Mouse (Mus musculus): Measurements from ENCODE around the gene Trcg1. TPM values are rescaled to one million over a fixed set of nuclear protein-coding genes. Genes with fewer than 3 reads are reported as not detected.
"Not testable (repeated sequence)": the region's sequence is repeated elsewhere in the genome, so short reads cannot be mapped to it uniquely, and the experiment has no call there.

The Trcg1 gene
- polyA plus RNA-seq, 1 experiment from 2014 or later = not detected

DNA sequence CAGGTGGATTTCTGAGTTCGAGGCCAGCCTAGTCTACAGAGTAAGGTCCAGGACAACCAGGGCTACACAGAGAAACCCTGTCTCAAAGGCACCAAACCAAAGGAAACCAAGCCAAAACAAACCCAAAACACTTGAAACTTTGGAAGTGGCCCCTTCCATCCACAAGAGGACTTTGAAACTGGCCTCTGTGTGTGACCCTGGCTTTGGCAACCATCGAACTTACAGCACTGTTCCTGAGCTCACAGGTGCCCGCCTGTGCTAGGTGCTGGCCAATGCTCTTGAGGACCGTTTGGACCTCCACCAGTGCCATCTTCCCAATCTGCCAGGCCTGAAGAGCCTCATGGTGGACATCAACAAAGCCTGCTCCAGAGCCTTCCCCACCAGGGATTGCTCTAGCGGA, 17.6 kb upstream of the Trcg1 start:
- no peaks in the 10 kb centered on the region for H3K9me3 ChIP-seq (ENCODE audit: control insufficient read depth, low read length)
- no peak overlapping the region for H3K27ac ChIP-seq (ENCODE audit: low read length)
- no peak for ATAC-seq
- H3K4me1 ChIP-seq (replicated peaks; ENCODE audit: control insufficient read depth, insufficient read depth, low read length) = no peaks in the 10 kb centered on the region
- H3K4me3 ChIP-seq (replicated peaks; ENCODE audit: low read length) = no peak overlapping the region
- H3K4me2 ChIP-seq (ENCODE audit: low read length) = no peak overlapping the region
- H3K27me3 ChIP-seq (replicated peaks; ENCODE audit: control insufficient read depth, insufficient read depth, low read length) = no peaks in the 10 kb centered on the region
- H3K36me3 ChIP-seq (ENCODE audit: control insufficient read depth, insufficient read depth) = no peaks in the 10 kb centered on the region
- H3K9ac ChIP-seq (replicated peaks; ENCODE audit: low read depth, low read length) = no peak overlapping the region
- 87% methylated on average over 5 of the region's 5 CpGs for WGBS

DNA sequence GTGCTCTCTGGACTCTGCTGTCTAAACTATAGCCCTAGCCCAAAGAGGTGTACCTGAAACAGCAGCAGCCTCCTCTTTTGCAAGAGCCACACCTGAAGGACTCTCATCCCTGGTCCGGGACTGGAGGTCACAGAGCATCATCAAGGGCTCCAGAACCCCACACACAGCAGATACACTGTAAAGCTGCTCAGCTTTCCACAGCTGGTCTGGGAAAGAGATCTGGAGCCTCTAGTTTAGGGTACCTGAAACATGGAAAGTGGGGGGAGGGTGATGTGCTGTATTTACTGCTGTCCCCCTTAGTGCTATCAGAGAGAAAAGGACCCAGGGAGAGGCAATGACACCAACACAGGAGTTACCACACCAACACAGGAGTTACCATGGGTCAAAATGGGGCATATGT, 16.8 kb upstream of the Trcg1 start:
- WGBS = 90% methylated on average over 1 of the region's 1 CpGs
- H3K4me3 ChIP-seq (replicated peaks; ENCODE audit: low read length) = no peak overlapping the region
- H3K9me3 ChIP-seq (ENCODE audit: control insufficient read depth, low read length) = no peaks in the 10 kb centered on the region
- no peaks in the 10 kb centered on the region for H3K36me3 ChIP-seq (ENCODE audit: control insufficient read depth, insufficient read depth)
- H3K4me1 ChIP-seq (replicated peaks; ENCODE audit: control insufficient read depth, insufficient read depth, low read length) = no peaks in the 10 kb centered on the region
- H3K9ac ChIP-seq (replicated peaks; ENCODE audit: low read depth, low read length) = no peak overlapping the region
- H3K4me2 ChIP-seq (ENCODE audit: low read length) = no peak overlapping the region
- H3K27me3 ChIP-seq (replicated peaks; ENCODE audit: control insufficient read depth, insufficient read depth, low read length) = no peaks in the 10 kb centered on the region
- no peak for ATAC-seq
- no peak overlapping the region for H3K27ac ChIP-seq (ENCODE audit: low read length)

DNA sequence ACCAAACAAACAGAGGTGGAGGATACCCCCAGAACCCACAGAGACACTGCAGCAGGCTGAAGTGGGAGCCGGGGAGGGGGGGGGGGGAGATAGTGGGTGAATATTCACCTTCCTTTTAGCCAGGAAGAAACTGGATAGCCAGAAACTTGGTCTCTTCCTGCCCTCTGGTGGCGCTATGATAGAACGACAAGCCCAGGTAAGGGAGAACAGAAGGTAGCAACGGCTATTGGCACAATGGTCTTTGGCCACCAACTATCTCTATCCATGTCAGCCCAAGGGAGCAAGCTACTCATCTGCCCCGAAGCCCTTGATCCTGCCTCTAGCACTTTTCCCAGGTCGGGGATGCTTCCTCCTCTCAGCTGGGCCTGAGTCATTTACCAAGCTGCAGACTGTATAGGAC, 16.0 kb upstream of the Trcg1 start:
- no peak overlapping the region for H3K4me3 ChIP-seq (replicated peaks; ENCODE audit: low read length)
- no peak for ATAC-seq
- no peaks in the 10 kb centered on the region for H3K4me1 ChIP-seq (replicated peaks; ENCODE audit: control insufficient read depth, insufficient read depth, low read length)
- 15% methylated on average over 6 of the region's 6 CpGs for WGBS
- H3K27me3 ChIP-seq (replicated peaks; ENCODE audit: control insufficient read depth, insufficient read depth, low read length) = no peaks in the 10 kb centered on the region
- H3K9me3 ChIP-seq (ENCODE audit: control insufficient read depth, low read length) = no peaks in the 10 kb centered on the region
- no peak overlapping the region for H3K4me2 ChIP-seq (ENCODE audit: low read length)
- H3K36me3 ChIP-seq (ENCODE audit: control insufficient read depth, insufficient read depth) = no peaks in the 10 kb centered on the region
- H3K9ac ChIP-seq (replicated peaks; ENCODE audit: low read depth, low read length) = no peak overlapping the region
- H3K27ac ChIP-seq (ENCODE audit: low read length) = no peak overlapping the region

DNA sequence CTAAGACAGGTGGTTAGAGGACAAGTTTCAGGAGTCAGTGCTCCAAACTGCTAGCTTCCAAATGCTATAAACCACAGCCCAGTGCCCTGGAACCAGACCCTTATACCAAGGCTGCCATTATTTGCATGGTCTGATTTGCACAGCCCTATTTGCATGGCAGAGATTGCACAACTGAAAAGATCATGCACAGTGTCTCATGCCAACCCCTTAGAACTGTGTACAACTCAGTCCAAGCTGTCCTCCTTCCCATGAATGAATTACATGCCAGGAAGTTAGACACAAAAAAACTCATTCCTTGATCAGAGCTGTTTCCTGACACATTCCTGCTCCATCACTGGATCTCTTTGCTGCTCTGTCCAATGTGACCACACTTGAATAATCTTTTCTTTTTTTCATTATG, 13.0 kb upstream of the Trcg1 start:
- no peaks in the 10 kb centered on the region for H3K4me1 ChIP-seq (replicated peaks; ENCODE audit: control insufficient read depth, insufficient read depth, low read length)
- no peaks in the 10 kb centered on the region for H3K27me3 ChIP-seq (replicated peaks; ENCODE audit: control insufficient read depth, insufficient read depth, low read length)
- no peak overlapping the region for H3K4me3 ChIP-seq (replicated peaks; ENCODE audit: low read length)
- no peak overlapping the region for H3K9ac ChIP-seq (replicated peaks; ENCODE audit: low read depth, low read length)
- no peak overlapping the region for H3K4me2 ChIP-seq (ENCODE audit: low read length)
- ATAC-seq = no peak
- H3K36me3 ChIP-seq (ENCODE audit: control insufficient read depth, insufficient read depth) = no peaks in the 10 kb centered on the region
- no peak overlapping the region for H3K27ac ChIP-seq (ENCODE audit: low read length)
- H3K9me3 ChIP-seq (ENCODE audit: control insufficient read depth, low read length) = no peaks in the 10 kb centered on the region

DNA sequence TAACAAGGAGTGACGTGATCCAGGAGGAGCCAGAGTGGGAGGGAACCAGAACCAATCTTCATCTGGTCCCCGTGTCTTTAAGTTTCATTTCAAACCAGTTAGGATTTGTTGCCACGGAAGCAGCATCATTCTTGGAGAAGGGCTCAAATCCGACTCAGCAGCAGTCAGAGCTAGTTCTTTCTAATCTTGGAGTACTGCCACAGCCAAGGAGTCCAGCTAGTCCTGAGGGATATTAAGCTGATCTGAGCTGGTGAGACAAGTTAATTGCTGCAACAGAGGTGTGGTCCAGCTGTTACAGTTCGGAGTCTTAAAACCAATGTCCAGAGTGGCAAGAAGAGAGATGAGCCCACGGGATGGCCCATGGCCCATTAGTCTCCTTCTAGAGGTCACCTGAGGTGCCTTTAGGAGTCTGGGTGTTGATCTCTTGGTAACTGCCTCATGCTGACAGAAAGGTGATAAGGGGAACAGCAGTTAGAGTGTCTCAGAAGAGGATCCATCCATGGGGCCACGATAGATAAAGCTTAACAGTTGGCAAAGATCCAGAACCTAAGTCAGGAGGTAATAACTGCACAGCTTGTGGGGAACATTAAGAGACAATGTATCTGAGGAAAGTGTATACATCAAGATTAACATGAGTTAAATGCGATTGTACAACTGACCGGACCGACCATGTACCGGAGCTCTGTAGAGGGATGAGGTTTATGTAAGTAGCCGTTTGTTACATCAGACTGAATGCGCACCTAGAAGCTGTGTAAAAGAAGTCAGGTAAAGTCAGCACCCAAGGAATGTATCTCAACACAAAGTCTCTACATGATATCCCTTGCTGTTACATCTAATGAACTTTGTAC, 10.4 kb upstream of the Trcg1 start:
- no peaks in the 10 kb centered on the region for H3K4me1 ChIP-seq (replicated peaks; ENCODE audit: control insufficient read depth, insufficient read depth, low read length)
- H3K27me3 ChIP-seq (replicated peaks; ENCODE audit: control insufficient read depth, insufficient read depth, low read length) = no peaks in the 10 kb centered on the region
- no peak overlapping the region for H3K27ac ChIP-seq (ENCODE audit: low read length)
- 84% methylated on average over 13 of the region's 13 CpGs for WGBS
- no peaks in the 10 kb centered on the region for H3K36me3 ChIP-seq (ENCODE audit: control insufficient read depth, insufficient read depth)
- H3K4me2 ChIP-seq (ENCODE audit: low read length) = no peak overlapping the region
- no peak overlapping the region for H3K9ac ChIP-seq (replicated peaks; ENCODE audit: low read depth, low read length)
- no peak for ATAC-seq
- no peaks in the 10 kb centered on the region for H3K9me3 ChIP-seq (ENCODE audit: control insufficient read depth, low read length)
- no peak overlapping the region for H3K4me3 ChIP-seq (replicated peaks; ENCODE audit: low read length)

DNA sequence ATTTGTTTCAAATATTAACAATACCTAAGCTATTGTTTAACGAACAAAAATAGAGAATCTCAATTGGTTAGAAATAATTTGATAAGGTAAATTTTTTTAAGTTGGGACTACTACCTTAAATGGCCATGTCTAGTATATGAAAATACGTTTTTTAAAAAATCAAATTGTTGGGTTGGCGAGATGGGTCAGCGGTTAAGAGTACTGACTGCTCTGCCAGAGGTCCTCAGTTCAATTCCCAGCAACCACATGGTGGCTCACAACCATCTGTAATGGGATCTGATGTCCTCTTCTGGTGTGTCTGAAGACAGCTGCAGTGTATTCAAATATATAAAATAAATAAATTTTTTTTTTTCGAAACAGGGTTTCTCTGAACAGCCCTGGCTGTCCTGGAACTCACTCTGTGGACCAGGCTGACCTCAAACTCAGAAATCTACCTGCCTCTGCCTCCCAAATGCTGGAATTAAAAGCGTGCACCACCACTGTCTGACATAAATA, 9.7 kb upstream of the Trcg1 start:
- not testable (repeated sequence) for ATAC-seq

DNA sequence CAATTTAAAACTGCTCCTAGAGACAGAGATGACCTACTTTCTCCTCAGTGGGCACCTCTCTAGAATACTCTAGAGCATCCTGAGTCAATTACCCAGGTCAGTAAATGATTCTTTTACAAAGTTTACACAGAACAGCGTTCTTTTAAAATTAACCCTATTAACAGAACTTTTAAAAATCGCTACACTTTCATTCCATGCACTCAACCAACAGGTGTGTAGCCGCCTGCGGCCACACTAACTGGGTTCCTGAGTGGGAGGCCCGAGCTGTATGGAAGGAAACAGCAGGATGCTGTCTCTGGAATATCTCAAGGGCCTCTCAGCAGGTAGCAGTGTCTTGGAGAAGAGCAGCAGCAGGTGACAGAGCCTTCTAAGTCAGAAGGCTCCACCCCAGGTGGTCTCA, 9.2 kb upstream of the Trcg1 start:
- H3K27ac ChIP-seq (ENCODE audit: low read length) = no peak overlapping the region
- H3K27me3 ChIP-seq (replicated peaks; ENCODE audit: control insufficient read depth, insufficient read depth, low read length) = no peaks in the 10 kb centered on the region
- WGBS = 69% methylated on average over 5 of the region's 5 CpGs
- no peak for ATAC-seq
- H3K9ac ChIP-seq (replicated peaks; ENCODE audit: low read depth, low read length) = no peak overlapping the region
- no peak overlapping the region for H3K4me2 ChIP-seq (ENCODE audit: low read length)
- no peak overlapping the region for H3K4me3 ChIP-seq (replicated peaks; ENCODE audit: low read length)
- H3K9me3 ChIP-seq (ENCODE audit: control insufficient read depth, low read length) = no peaks in the 10 kb centered on the region
- no peaks in the 10 kb centered on the region for H3K36me3 ChIP-seq (ENCODE audit: control insufficient read depth, insufficient read depth)
- H3K4me1 ChIP-seq (replicated peaks; ENCODE audit: control insufficient read depth, insufficient read depth, low read length) = no peaks in the 10 kb centered on the region

More for the DNA sequence above, 9.7 kb upstream of the Trcg1 start:
- not testable (repeated sequence) for H3K36me3 ChIP-seq (ENCODE audit: control insufficient read depth, insufficient read depth); H3K27me3 ChIP-seq (replicated peaks; ENCODE audit: control insufficient read depth, insufficient read depth, low read length); H3K9ac ChIP-seq (replicated peaks; ENCODE audit: low read depth, low read length); H3K27ac ChIP-seq (ENCODE audit: low read length); H3K4me2 ChIP-seq (ENCODE audit: low read length); H3K4me1 ChIP-seq (replicated peaks; ENCODE audit: control insufficient read depth, insufficient read depth, low read length); H3K4me3 ChIP-seq (replicated peaks; ENCODE audit: low read length); H3K9me3 ChIP-seq (ENCODE audit: control insufficient read depth, low read length)
- 88% methylated on average over 6 of the region's 6 CpGs for WGBS

DNA sequence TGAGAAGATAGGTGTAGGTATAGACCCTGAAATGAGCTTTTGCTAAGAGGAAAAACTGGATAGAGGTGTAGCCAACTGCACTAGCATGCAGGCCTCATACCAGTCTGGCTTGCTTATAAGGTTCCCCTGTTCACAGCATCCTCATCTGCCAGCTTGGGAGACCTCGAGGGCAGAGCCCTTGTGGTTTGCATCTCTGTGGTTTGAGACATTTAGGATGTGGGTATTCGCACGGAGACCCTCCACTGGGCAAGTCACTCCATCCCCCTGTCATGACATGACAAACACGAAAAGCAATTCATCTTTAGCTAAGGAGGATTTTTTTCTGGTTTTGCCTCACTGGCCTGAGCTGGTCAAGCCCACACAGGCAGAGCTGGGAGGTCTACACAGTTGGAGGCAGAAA, 8.2 kb upstream of the Trcg1 start:
- Histone ChIP-seq H3K4me3 (replicated peaks; ENCODE audit: low read length) (no peak overlapping the region), H3K9ac (replicated peaks; ENCODE audit: low read depth, low read length) (no peak overlapping the region), H3K4me2 (ENCODE audit: low read length) (no peak overlapping the region), H3K4me1 (replicated peaks; ENCODE audit: control insufficient read depth, insufficient read depth, low read length) (no peaks in the 10 kb centered on the region), H3K9me3 (ENCODE audit: control insufficient read depth, low read length) (no peaks in the 10 kb centered on the region), H3K27me3 (replicated peaks; ENCODE audit: control insufficient read depth, insufficient read depth, low read length) (no peaks in the 10 kb centered on the region), H3K36me3 (ENCODE audit: control insufficient read depth, insufficient read depth) (no peaks in the 10 kb centered on the region), H3K27ac (ENCODE audit: low read length) (no peak overlapping the region)
- WGBS = 81% methylated on average over 4 of the region's 4 CpGs
- no peak for ATAC-seq

DNA sequence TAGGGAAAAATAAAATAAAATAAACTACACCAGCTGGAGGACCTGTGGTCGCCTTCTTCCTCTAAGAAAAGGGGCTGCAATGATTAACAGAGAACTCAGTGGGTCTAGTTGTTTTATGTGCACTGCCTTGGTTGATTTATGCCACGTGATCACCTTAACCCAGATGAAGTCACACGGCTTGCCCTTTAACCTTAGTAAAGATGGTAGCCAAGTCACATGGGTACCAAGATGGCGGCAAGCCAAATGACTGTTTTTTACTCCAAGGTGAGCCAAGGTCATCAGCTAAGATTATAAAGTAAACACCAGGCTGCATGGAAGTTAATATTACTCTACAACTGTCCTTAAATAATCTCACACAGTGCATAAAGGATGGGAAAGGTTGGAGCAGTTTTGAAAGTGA, 6.6 kb upstream of the Trcg1 start:
- Histone ChIP-seq H3K9ac (replicated peaks; ENCODE audit: low read depth, low read length) (no peak overlapping the region), H3K9me3 (ENCODE audit: control insufficient read depth, low read length) (no peaks in the 10 kb centered on the region), H3K27ac (ENCODE audit: low read length) (no peak overlapping the region), H3K4me3 (replicated peaks; ENCODE audit: low read length) (no peak overlapping the region), H3K4me2 (ENCODE audit: low read length) (no peak overlapping the region), H3K36me3 (ENCODE audit: control insufficient read depth, insufficient read depth) (no peaks in the 10 kb centered on the region), H3K4me1 (replicated peaks; ENCODE audit: control insufficient read depth, insufficient read depth, low read length) (no peaks in the 10 kb centered on the region), H3K27me3 (replicated peaks; ENCODE audit: control insufficient read depth, insufficient read depth, low read length) (no peaks in the 10 kb centered on the region)
- 83% methylated on average over 4 of the region's 4 CpGs for WGBS
- no peak for ATAC-seq
